Mouse (Mus musculus): ENCODE data around the gene Grip1.

DNA sequence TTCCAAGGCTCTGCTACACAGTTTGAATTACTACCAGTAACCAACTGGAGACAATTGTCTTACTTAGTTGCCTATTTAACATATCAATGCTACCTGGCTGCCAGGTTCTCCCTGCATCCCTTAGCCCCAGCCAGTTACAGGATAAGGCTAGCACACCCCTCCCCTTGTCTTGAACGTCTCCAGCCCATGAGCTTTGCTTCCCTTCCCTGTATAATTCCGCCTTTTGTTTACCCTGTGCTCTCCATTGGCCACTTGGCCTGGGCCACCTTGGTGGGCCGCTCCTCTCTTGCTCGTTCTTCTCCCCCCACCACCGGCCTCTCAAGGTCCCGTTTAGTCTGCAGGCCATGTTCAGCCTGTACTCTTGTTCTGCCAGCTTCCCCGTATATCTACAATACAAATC lies 660.9 kb downstream of the Grip1 start:
- TF ChIP-seq CTCF (IDR thresholded peaks at IDR 0.05; ENCODE audit: low read depth) = no peak
- no peak for TF ChIP-seq EP300 (optimal IDR thresholded peaks at IDR 0.05)

All from stomach, postnatal 0 days (tissue).